Mouse (Mus musculus): ENCODE measurements around the gene Rps27. TPM values are rescaled to one million over a fixed set of nuclear protein-coding genes. Genes with fewer than 3 reads are reported as not detected.
A peak's percentile ranks its signal among the peaks of the same experiment; 100 is the strongest.
"Not testable (repeated sequence)": the region's sequence is repeated elsewhere in the genome, so short reads cannot be mapped to it uniquely, and the experiment has no call there.

Gene Rps27
- total RNA-seq (2021) = 100 to 1,000 TPM; 817 to 845 TPM

- DNase-seq (ENCODE audit: extremely low spot score in 1 of 2, low spot score in 2 of 2) = peak; percentile 88 to 94
- intact Hi-C loops (cut with DNase I) = no loop called here
These were observed at the start of gene Rps27, which contains the start of gene Rab13 for GRCm38 (mm10) chr3:90213377-90213866. Gene Rps27 (minus strand): TSS chr3:90213651. Gene Rab13 (plus strand): TSS chr3:90213695.

- DNase-seq (ENCODE audit: extremely low spot score in 1 of 2, low spot score in 2 of 2) = no peak
- intact Hi-C loops (cut with DNase I) = no loop called here
These were observed 45.1 kb upstream of the Rps27 start for GRCm38 (mm10) chr3:90258521-90258920.

GRCm38 (mm10) chr3:90256731-90257530 lies 43.5 kb upstream of the Rps27 start:
- intact Hi-C loops (cut with DNase I) = no loop called here
- no peak for DNase-seq (ENCODE audit: extremely low spot score in 1 of 2, low spot score in 2 of 2)

GRCm38 (mm10) chr3:90255784-90256353 lies 42.4 kb upstream of the Rps27 start:
- intact Hi-C loops (cut with DNase I) = no loop called here
- no peak for DNase-seq (ENCODE audit: extremely low spot score in 1 of 2, low spot score in 2 of 2)

GRCm38 (mm10) chr3:90255194-90255565 lies 41.7 kb upstream of the Rps27 start:
- intact Hi-C loops (cut with DNase I) = no loop called here
- DNase-seq (ENCODE audit: extremely low spot score in 1 of 2, low spot score in 2 of 2) = no peak

- peak in 1 of 2 experiments; percentile 76 for DNase-seq (ENCODE audit: extremely low spot score in 1 of 2, low spot score in 2 of 2)
- intact Hi-C loops (cut with DNase I) = no loop called here
These were observed 41.2 kb upstream of the Rps27 start for GRCm38 (mm10) chr3:90254419-90255193.

- peak; percentile 97 for DNase-seq (ENCODE audit: extremely low spot score in 1 of 2, low spot score in 2 of 2)
- intact Hi-C loops (cut with DNase I) = no loop called here
These were observed 40.4 kb upstream of the Rps27 start, which contains the start of gene Crtc2 for GRCm38 (mm10) chr3:90253653-90254418. Gene Crtc2 (plus strand): TSS chr3:90254163.

GRCm38 (mm10) chr3:90253174-90253573 lies 39.7 kb upstream of the Rps27 start:
- intact Hi-C loops (cut with DNase I); DNase-seq (ENCODE audit: extremely low spot score in 1 of 2, low spot score in 2 of 2): not testable (repeated sequence)

- DNase-seq (ENCODE audit: extremely low spot score in 1 of 2, low spot score in 2 of 2); intact Hi-C loops (cut with DNase I): not testable (repeated sequence)
These were observed 39.2 kb upstream of the Rps27 start for GRCm38 (mm10) chr3:90252659-90253058.

- intact Hi-C loops (cut with DNase I); DNase-seq (ENCODE audit: extremely low spot score in 1 of 2, low spot score in 2 of 2): not testable (repeated sequence)
These were observed 38.3 kb upstream of the Rps27 start for GRCm38 (mm10) chr3:90251731-90252226.

GRCm38 (mm10) chr3:90250791-90251190 lies 37.3 kb upstream of the Rps27 start:
- intact Hi-C loops (cut with DNase I) = no loop called here
- DNase-seq (ENCODE audit: extremely low spot score in 1 of 2, low spot score in 2 of 2) = no peak

GRCm38 (mm10) chr3:90248746-90249100 lies 35.3 kb upstream of the Rps27 start:
- no peak for DNase-seq (ENCODE audit: extremely low spot score in 1 of 2, low spot score in 2 of 2)
- intact Hi-C loops (cut with DNase I) = no loop called here

GRCm38 (mm10) chr3:90247960-90248745 lies 34.7 kb upstream of the Rps27 start, which contains the start of gene Slc39a1:
Gene Slc39a1 (plus strand): TSS chr3:90248172.
- DNase-seq (ENCODE audit: extremely low spot score in 1 of 2, low spot score in 2 of 2) = peak; percentile 95 to 96
- intact Hi-C loops (cut with DNase I) = no loop called here

- DNase-seq (ENCODE audit: extremely low spot score in 1 of 2, low spot score in 2 of 2) = no peak
- intact Hi-C loops (cut with DNase I) = no loop called here
These were observed 34.1 kb upstream of the Rps27 start for GRCm38 (mm10) chr3:90247630-90247959.

GRCm38 (mm10) chr3:90245406-90245805 lies 32.0 kb upstream of the Rps27 start:
- DNase-seq (ENCODE audit: extremely low spot score in 1 of 2, low spot score in 2 of 2) = no peak
- intact Hi-C loops (cut with DNase I) = no loop called here

GRCm38 (mm10) chr3:90242984-90243775 lies 29.7 kb upstream of the Rps27 start, which contains the start of gene Creb3l4:
Gene Creb3l4 (minus strand): TSS chr3:90243512.
- peak in 1 of 2 experiments; percentile 41 for DNase-seq (ENCODE audit: extremely low spot score in 1 of 2, low spot score in 2 of 2)
- intact Hi-C loops (cut with DNase I) = no loop called here
